Mouse (Mus musculus): ENCODE measurements at regions not wholly inside any gene's neighbourhood (a gene's known extent, or its start where the extent isn't known, plus 50 kb on each side); places are given as distances from the start of the nearest gene placed in this dataset.

DNA sequence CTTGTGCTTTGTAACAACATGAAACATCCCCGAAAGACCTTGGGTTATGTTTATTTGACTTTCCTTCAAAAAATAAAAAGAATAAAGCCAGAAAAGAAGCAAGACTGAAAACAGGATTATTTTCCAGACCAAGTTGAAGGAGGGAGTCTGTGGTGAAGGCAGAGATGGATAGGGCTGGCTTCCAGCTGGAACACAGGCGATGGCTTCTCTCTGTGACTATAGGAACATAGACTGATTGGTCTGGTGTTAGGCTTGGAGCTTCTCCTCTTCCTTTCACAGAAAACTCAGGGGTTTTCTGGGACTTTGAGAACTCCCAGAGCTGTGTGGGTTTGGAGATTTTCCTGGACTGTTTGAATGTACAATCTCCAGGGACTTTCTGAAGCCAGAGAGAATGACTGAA, 625.8 kb downstream of the Gm826 start:
- TF ChIP-seq CTCF (IDR thresholded peaks at IDR 0.05; ENCODE audit: low read depth, low read length) (no peak), EP300 (IDR thresholded peaks at IDR 0.05; ENCODE audit: insufficient read depth, low read depth, low read length) (no peak), POLR2A (IDR thresholded peaks at IDR 0.05; ENCODE audit: insufficient read depth, low read length) (no peak)
- no peaks in the 10 kb centered on the region for H3K4me1 ChIP-seq (ENCODE audit: control insufficient read depth, insufficient read depth, low read length)
- H3K9ac ChIP-seq (ENCODE audit: low read depth, poor library complexity, severe bottlenecking): no peak overlapping the region
- H3K36me3 ChIP-seq (ENCODE audit: control insufficient read depth, insufficient read depth, low read length, poor library complexity, severe bottlenecking): no peaks in the 10 kb centered on the region
- no peaks in the 10 kb centered on the region for H3K9me3 ChIP-seq (replicated peaks; ENCODE audit: control insufficient read depth, insufficient read depth, low read length, poor library complexity, severe bottlenecking)
- no peak overlapping the region for H3K4me3 ChIP-seq (ENCODE audit: low read depth, low read length)
- H3K27me3 ChIP-seq (ENCODE audit: control insufficient read depth, insufficient read depth, low read length, poor library complexity, severe bottlenecking): no peaks in the 10 kb centered on the region
- H3K27ac ChIP-seq (ENCODE audit: insufficient read depth, low read length): no peak overlapping the region

DNA sequence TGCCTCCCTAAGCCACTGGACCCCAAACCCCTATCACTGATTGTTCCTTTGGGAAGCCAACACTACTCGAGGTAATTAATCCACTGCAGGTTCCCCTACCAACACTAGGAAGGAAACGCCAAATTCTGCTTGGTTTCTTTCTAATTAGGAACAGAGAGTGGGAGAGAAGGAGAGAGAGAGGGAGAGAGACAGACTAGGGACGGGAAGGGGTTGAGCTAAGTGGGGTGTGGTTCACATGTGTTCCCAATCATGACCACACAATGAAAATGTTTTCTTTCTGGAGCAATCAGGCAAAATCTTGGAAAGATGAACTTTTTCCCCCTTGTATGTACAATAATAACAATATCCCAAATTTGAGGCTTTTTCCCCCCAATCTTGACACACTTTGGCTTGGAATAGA, 619.3 kb downstream of the Gm826 start:
- TF ChIP-seq POLR2A (IDR thresholded peaks at IDR 0.05; ENCODE audit: insufficient read depth, low read length): no peak
- TF ChIP-seq CTCF (IDR thresholded peaks at IDR 0.05; ENCODE audit: low read depth, low read length): no peak
- TF ChIP-seq EP300 (IDR thresholded peaks at IDR 0.05; ENCODE audit: insufficient read depth, low read depth, low read length): no peak
- H3K27me3 ChIP-seq (ENCODE audit: control insufficient read depth, insufficient read depth, low read length, poor library complexity, severe bottlenecking): no peaks in the 10 kb centered on the region
- no peaks in the 10 kb centered on the region for H3K36me3 ChIP-seq (ENCODE audit: control insufficient read depth, insufficient read depth, low read length, poor library complexity, severe bottlenecking)
- no peak overlapping the region for H3K27ac ChIP-seq (ENCODE audit: insufficient read depth, low read length)
- no peak overlapping the region for H3K9ac ChIP-seq (ENCODE audit: low read depth, poor library complexity, severe bottlenecking)
- H3K4me3 ChIP-seq (ENCODE audit: low read depth, low read length): no peak overlapping the region
- no peaks in the 10 kb centered on the region for H3K4me1 ChIP-seq (ENCODE audit: control insufficient read depth, insufficient read depth, low read length)
- no peaks in the 10 kb centered on the region for H3K9me3 ChIP-seq (replicated peaks; ENCODE audit: control insufficient read depth, insufficient read depth, low read length, poor library complexity, severe bottlenecking)

DNA sequence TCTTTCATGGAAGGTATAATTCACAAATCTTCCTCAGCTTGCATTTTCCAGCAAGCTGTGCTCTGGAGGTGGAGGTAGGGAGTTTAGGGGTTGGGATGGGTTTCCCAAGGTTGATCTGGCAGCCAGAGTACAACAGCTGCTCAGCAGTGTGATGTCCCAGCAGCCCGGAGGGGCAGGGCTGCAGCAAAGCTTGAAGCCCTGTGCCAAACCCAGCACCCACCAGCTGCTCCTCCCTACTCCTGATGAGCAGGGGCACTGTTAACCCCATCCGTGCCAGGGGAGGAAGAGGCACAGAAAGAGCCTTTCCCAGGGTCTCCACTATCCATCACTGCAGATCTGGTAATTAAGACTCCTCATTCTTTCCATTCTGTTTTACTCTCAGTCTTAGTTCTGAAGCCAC, 615.2 kb downstream of the Gm826 start:
- Histone ChIP-seq H3K9ac (ENCODE audit: low read depth, poor library complexity, severe bottlenecking) (no peak overlapping the region), H3K4me1 (ENCODE audit: control insufficient read depth, insufficient read depth, low read length) (no peaks in the 10 kb centered on the region), H3K27ac (ENCODE audit: insufficient read depth, low read length) (no peak overlapping the region), H3K27me3 (ENCODE audit: control insufficient read depth, insufficient read depth, low read length, poor library complexity, severe bottlenecking) (no peaks in the 10 kb centered on the region), H3K36me3 (ENCODE audit: control insufficient read depth, insufficient read depth, low read length, poor library complexity, severe bottlenecking) (no peaks in the 10 kb centered on the region), H3K4me3 (ENCODE audit: low read depth, low read length) (no peak overlapping the region), H3K9me3 (replicated peaks; ENCODE audit: control insufficient read depth, insufficient read depth, low read length, poor library complexity, severe bottlenecking) (no peaks in the 10 kb centered on the region)
- no peak for TF ChIP-seq EP300 (IDR thresholded peaks at IDR 0.05; ENCODE audit: insufficient read depth, low read depth, low read length)
- TF ChIP-seq CTCF (IDR thresholded peaks at IDR 0.05; ENCODE audit: low read depth, low read length): no peak
- TF ChIP-seq POLR2A (IDR thresholded peaks at IDR 0.05; ENCODE audit: insufficient read depth, low read length): no peak

DNA sequence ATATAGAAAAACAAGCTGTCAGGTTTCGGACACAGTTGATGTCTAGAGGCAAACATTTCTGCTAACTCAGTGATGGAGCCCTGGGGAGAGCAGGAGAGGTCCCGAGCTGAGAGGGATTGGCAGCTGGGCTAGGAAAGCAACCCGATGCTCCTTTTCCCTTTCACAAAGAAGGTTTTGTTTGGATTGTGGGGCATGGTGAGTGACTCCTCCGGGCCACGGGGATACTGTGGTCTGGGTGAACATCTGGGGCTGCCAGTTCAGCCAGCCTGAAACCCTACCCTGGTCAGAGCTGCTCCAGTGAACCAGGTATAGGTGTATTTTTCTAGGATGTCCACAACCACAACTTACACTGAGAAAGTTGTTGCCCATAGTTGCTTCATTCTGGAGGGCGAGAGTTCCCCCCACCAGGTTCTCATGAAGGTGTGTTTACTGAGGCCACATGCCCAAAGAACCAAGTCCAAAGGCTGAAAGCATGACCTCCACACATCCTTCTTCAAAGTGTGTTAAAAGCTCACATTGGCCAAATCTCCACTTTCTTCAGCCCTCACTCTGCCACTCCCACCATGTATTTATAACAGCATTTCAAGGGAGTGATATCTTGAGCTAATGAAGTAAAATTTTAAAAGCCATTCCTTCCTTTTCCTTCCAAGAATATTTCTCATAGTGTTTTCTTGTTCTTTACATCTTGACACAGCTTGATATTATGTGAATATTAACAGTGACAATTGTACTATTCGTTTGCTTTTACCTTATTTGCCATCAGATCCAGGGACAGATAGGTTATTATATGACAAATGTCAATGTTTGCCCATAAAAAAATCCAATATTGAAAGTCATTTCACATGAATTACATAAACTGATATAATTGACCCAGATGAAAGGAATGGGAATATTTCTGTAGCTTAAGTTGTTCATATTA, 608.5 kb downstream of the Gm826 start:
- Histone ChIP-seq H3K4me1 (ENCODE audit: control insufficient read depth, insufficient read depth, low read length) (no peaks in the 10 kb centered on the region), H3K9me3 (replicated peaks; ENCODE audit: control insufficient read depth, insufficient read depth, low read length, poor library complexity, severe bottlenecking) (no peaks in the 10 kb centered on the region), H3K9ac (ENCODE audit: low read depth, poor library complexity, severe bottlenecking) (no peak overlapping the region), H3K27ac (ENCODE audit: insufficient read depth, low read length) (no peak overlapping the region), H3K4me3 (ENCODE audit: low read depth, low read length) (no peak overlapping the region), H3K36me3 (ENCODE audit: control insufficient read depth, insufficient read depth, low read length, poor library complexity, severe bottlenecking) (no peaks in the 10 kb centered on the region), H3K27me3 (ENCODE audit: control insufficient read depth, insufficient read depth, low read length, poor library complexity, severe bottlenecking) (no peaks in the 10 kb centered on the region)
- TF ChIP-seq POLR2A (IDR thresholded peaks at IDR 0.05; ENCODE audit: insufficient read depth, low read length) (no peak), CTCF (IDR thresholded peaks at IDR 0.05; ENCODE audit: low read depth, low read length) (no peak), EP300 (IDR thresholded peaks at IDR 0.05; ENCODE audit: insufficient read depth, low read depth, low read length) (no peak)

DNA sequence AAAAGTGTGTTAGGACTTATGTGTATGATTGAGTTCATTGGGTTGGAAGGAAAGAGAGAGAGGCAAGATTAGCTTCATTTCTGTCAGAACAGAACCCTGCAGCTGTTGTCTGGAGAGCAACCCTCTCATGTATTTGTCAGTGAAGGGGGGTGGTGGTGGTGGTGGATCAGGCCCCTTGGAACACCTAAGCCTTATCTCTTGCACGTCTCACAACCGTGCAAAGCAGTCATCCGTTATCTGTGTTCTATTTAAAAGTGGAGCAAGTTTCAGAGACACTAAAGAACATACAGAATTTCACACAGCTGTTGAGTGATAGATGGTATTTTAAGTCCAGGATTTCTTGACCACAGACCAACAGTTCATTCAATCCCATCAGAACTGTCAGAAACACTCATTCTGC, 604.7 kb downstream of the Gm826 start:
- H3K27me3 ChIP-seq (ENCODE audit: control insufficient read depth, insufficient read depth, low read length, poor library complexity, severe bottlenecking): no peaks in the 10 kb centered on the region
- no peak overlapping the region for H3K4me3 ChIP-seq (ENCODE audit: low read depth, low read length)
- no peaks in the 10 kb centered on the region for H3K4me1 ChIP-seq (ENCODE audit: control insufficient read depth, insufficient read depth, low read length)
- TF ChIP-seq EP300 (IDR thresholded peaks at IDR 0.05; ENCODE audit: insufficient read depth, low read depth, low read length) (no peak), CTCF (IDR thresholded peaks at IDR 0.05; ENCODE audit: low read depth, low read length) (no peak), POLR2A (IDR thresholded peaks at IDR 0.05; ENCODE audit: insufficient read depth, low read length) (no peak)
- H3K9me3 ChIP-seq (replicated peaks; ENCODE audit: control insufficient read depth, insufficient read depth, low read length, poor library complexity, severe bottlenecking): no peaks in the 10 kb centered on the region
- no peaks in the 10 kb centered on the region for H3K36me3 ChIP-seq (ENCODE audit: control insufficient read depth, insufficient read depth, low read length, poor library complexity, severe bottlenecking)
- H3K9ac ChIP-seq (ENCODE audit: low read depth, poor library complexity, severe bottlenecking): no peak overlapping the region
- H3K27ac ChIP-seq (ENCODE audit: insufficient read depth, low read length): no peak overlapping the region

DNA sequence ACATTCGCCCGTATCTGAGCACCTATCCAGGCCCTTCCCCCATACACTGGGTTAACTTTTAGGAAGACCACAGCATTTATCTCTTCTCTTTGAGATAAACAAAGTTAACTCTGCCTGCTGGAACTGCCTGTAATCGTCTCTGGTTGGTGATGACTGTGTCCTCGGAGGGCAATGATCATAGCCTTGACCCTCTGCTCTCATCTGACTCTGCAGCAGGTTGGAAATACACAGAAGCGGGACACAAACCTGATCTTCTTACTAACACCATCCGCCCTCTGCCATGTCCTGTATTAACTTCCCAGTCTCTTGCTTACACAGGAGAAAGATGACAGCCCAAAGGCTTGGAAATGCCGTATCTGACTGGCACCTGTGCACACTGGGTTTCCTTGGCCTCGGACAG, 603.7 kb downstream of the Gm826 start:
- H3K4me1 ChIP-seq (ENCODE audit: control insufficient read depth, insufficient read depth, low read length): no peaks in the 10 kb centered on the region
- no peaks in the 10 kb centered on the region for H3K27me3 ChIP-seq (ENCODE audit: control insufficient read depth, insufficient read depth, low read length, poor library complexity, severe bottlenecking)
- H3K27ac ChIP-seq (ENCODE audit: insufficient read depth, low read length): no peak overlapping the region
- H3K36me3 ChIP-seq (ENCODE audit: control insufficient read depth, insufficient read depth, low read length, poor library complexity, severe bottlenecking): no peaks in the 10 kb centered on the region
- no peak overlapping the region for H3K4me3 ChIP-seq (ENCODE audit: low read depth, low read length)
- no peak overlapping the region for H3K9ac ChIP-seq (ENCODE audit: low read depth, poor library complexity, severe bottlenecking)
- TF ChIP-seq POLR2A (IDR thresholded peaks at IDR 0.05; ENCODE audit: insufficient read depth, low read length): no peak
- no peak for TF ChIP-seq CTCF (IDR thresholded peaks at IDR 0.05; ENCODE audit: low read depth, low read length)
- TF ChIP-seq EP300 (IDR thresholded peaks at IDR 0.05; ENCODE audit: insufficient read depth, low read depth, low read length): no peak
- no peaks in the 10 kb centered on the region for H3K9me3 ChIP-seq (replicated peaks; ENCODE audit: control insufficient read depth, insufficient read depth, low read length, poor library complexity, severe bottlenecking)

Data from ES-Bruce4 (cell line).